Mouse (Mus musculus): ENCODE results near the gene March7. TPM values are rescaled to one million over a fixed set of nuclear protein-coding genes. Genes with fewer than 3 reads are reported as not detected.

Gene March7
- polyA plus RNA-seq, 1 experiment from 2014 or later: 63.3 TPM

DNA sequence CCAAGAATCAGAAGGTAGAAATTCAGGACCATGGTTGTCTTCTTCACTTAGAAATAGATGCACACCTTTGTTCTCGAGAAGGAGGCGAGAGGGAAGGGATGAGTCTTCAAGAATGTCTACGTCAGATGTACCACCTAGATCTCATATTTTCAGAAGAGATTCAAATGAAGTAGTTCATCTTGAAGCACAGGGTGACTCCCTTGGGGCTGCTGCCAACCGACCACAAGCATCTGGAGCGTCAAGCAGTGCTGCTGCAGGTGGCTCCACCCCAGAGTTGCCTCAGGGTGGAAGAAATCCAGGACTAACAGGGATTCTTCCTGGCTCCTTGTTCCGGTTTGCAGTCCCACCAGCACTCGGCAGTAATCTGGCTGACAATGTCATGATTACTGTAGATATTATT is 24.8 kb downstream of the March7 start:
- ChIA-PET CTCF (interaction anchor here (2.3 kb wide), 1 partner anchor 20 kb away, joined by 5 read pairs; no protein-coding TSS in a partner anchor), POLR2A (interaction anchor here (0.5 kb wide), 1 partner anchor 749 kb away, joined by 4 read pairs; no protein-coding TSS in a partner anchor)
- in situ Hi-C loops (cut with MboI; ENCODE audit: low pct_unique_long_range_greater_than_20kb): no loop called here
- DNase-seq (ENCODE audit: low read depth, low spot score) (no peak), ATAC-seq (no peak)
- TF ChIP-seq CTCF (IDR thresholded peaks at IDR 0.05): no peak
- no peaks in the 10 kb centered on the region for H3K27me3 ChIP-seq

DNA sequence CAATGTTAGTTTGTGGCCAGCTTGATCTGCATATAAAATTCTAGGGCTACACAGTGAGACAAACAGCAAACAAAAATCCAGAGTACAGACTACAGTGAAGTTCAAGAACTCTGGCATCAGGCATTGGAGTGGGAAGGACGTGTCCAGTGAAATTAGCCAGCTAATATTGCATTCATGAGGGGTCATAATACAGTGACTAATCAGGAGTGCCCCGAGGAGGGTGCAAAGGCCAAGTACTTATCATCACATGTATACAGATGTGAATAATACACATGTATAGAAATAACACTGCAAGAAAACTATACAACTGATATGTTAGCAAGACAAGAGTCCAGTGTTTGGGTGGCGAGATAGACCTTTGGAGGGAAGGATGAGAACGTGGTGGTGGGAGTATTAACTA is 43.1 kb downstream of the March7 start:
- POLR2A ChIA-PET: interaction anchor here (0.7 kb wide), 2 partner anchors 13 to 338 kb away, joined by 3 to 6 read pairs; no protein-coding TSS in a partner anchor

GRCm38 (mm10) chr2:60253506-60253905 is 43.8 kb downstream of the March7 start:
- in situ Hi-C loops (cut with MboI; ENCODE audit: low pct_unique_long_range_greater_than_20kb): no loop called here
- ChIA-PET POLR2A (no interaction called here), CTCF (interaction anchor here (1.6 kb wide), 1 partner anchor 11 kb away, joined by 4 read pairs; no protein-coding TSS in a partner anchor)
- ATAC-seq: no peak
- no peak for TF ChIP-seq CTCF (IDR thresholded peaks at IDR 0.05)
- no peaks in the 10 kb centered on the region for H3K27me3 ChIP-seq
- DNase-seq (ENCODE audit: low read depth, low spot score): no peak

More for the DNA sequence above, 43.1 kb downstream of the March7 start:
- no peak for TF ChIP-seq CTCF (IDR thresholded peaks at IDR 0.05)
- ATAC-seq (no peak), DNase-seq (ENCODE audit: low read depth, low spot score) (no peak)
- in situ Hi-C loops (cut with MboI; ENCODE audit: low pct_unique_long_range_greater_than_20kb): no loop called here
- CTCF ChIA-PET: interaction anchor here (1.6 kb wide), 1 partner anchor 11 kb away, joined by 4 read pairs; no protein-coding TSS in a partner anchor
- H3K27me3 ChIP-seq: no peaks in the 10 kb centered on the region

DNA sequence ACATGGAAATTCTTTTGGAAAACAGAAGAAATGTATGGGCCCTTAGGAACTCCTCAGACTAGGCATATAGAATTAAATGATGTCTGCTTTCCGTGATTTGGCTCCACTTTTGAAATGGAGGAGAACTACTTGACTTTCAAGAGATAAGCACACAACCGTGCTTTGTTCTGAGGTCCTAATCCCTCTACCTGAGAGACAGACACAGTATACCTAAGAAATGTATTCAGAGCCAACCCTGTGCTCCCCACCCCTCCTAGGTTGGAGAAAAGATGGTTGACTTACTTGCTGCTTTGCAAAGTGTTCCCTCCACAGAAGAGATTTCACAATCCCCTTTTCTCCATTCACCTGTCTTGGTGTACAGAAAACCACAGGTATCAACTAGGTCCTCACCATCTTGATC is 47.1 kb downstream of the March7 start:
- in situ Hi-C loops (cut with MboI; ENCODE audit: low pct_unique_long_range_greater_than_20kb): no loop called here
- ATAC-seq (no peak), DNase-seq (ENCODE audit: low read depth, low spot score) (no peak)
- no peak for TF ChIP-seq CTCF (IDR thresholded peaks at IDR 0.05)
- no peaks in the 10 kb centered on the region for H3K27me3 ChIP-seq
- POLR2A ChIA-PET: no interaction called here
- CTCF ChIA-PET: no interaction called here

- CTCF ChIA-PET: no interaction called here
- in situ Hi-C loops (cut with MboI; ENCODE audit: low pct_unique_long_range_greater_than_20kb): no loop called here
- no peaks in the 10 kb centered on the region for H3K27me3 ChIP-seq
- POLR2A ChIA-PET: no interaction called here
- ATAC-seq (no peak), DNase-seq (ENCODE audit: low read depth, low spot score) (no peak)
- no peak for TF ChIP-seq CTCF (IDR thresholded peaks at IDR 0.05)
Measured at GRCm38 (mm10) chr2:60259186-60259585, 49.5 kb downstream of the March7 start.

- POLR2A ChIA-PET: no interaction called here
- CTCF ChIA-PET: interaction anchor here (3.5 kb wide), 1 partner anchor 11 kb away, joined by 8 read pairs; no protein-coding TSS in a partner anchor
- TF ChIP-seq CTCF (IDR thresholded peaks at IDR 0.05): no peak
- no peak for ATAC-seq
- no peaks in the 10 kb centered on the region for H3K27me3 ChIP-seq
- in situ Hi-C loops (cut with MboI; ENCODE audit: low pct_unique_long_range_greater_than_20kb): no loop called here
- DNase-seq (ENCODE audit: low read depth, low spot score): no peak
Measured at GRCm38 (mm10) chr2:60260621-60261350, 51.1 kb downstream of the March7 start.

DNA sequence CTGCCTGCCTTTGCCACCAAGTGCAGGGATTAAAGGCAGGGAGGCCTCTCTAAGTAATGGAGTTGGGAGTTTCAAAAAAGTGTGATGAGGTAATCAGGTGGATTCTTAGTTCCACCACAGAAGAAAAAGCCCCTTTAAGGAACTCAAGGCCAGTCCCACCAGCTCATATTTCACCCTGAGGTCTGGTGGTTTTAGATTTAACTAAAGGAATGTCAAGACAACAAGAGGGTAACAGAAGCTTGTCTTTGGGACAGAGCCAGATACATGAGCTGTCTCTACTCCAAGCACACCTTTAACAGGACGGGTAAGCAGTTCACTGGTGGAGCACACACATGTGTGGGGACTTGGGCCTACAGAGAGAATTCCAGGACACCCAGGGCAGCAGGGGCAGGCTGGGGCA is 57.9 kb downstream of the March7 start:
- DNase-seq (ENCODE audit: low read depth, low spot score): peak; percentile 50
- ChIA-PET CTCF (no interaction called here), POLR2A (no interaction called here)
- ATAC-seq: peak; percentile 73
- H3K27me3 ChIP-seq: no peaks in the 10 kb centered on the region
- in situ Hi-C loops (cut with MboI; ENCODE audit: low pct_unique_long_range_greater_than_20kb): no loop called here
- TF ChIP-seq CTCF (IDR thresholded peaks at IDR 0.05): no peak

GRCm38 (mm10) chr2:60269856-60270479 is 60.3 kb downstream of the March7 start:
- H3K27me3 ChIP-seq: no peaks in the 10 kb centered on the region
- ChIA-PET CTCF (no interaction called here), POLR2A (no interaction called here)
- in situ Hi-C loops (cut with MboI; ENCODE audit: low pct_unique_long_range_greater_than_20kb): no loop called here
- ATAC-seq: no peak
- DNase-seq (ENCODE audit: low read depth, low spot score): no peak
- no peak for TF ChIP-seq CTCF (IDR thresholded peaks at IDR 0.05)

GRCm38 (mm10) chr2:60278627-60279026 is 68.9 kb downstream of the March7 start:
- in situ Hi-C loops (cut with MboI; ENCODE audit: low pct_unique_long_range_greater_than_20kb): no loop called here
- no peaks in the 10 kb centered on the region for H3K27me3 ChIP-seq
- POLR2A ChIA-PET: no interaction called here
- CTCF ChIA-PET: no interaction called here
- TF ChIP-seq CTCF (IDR thresholded peaks at IDR 0.05): no peak
- DNase-seq (ENCODE audit: low read depth, low spot score): no peak
- ATAC-seq: no peak

- no peaks in the 10 kb centered on the region for H3K27me3 ChIP-seq
- no peak for ATAC-seq
- DNase-seq (ENCODE audit: low read depth, low spot score): no peak
- in situ Hi-C loops (cut with MboI; ENCODE audit: low pct_unique_long_range_greater_than_20kb): no loop called here
- no peak for TF ChIP-seq CTCF (IDR thresholded peaks at IDR 0.05)
- CTCF ChIA-PET: no interaction called here
- POLR2A ChIA-PET: no interaction called here
Measured at GRCm38 (mm10) chr2:60282625-60283024, 72.9 kb downstream of the March7 start.

GRCm38 (mm10) chr2:60283208-60283750 is 73.6 kb downstream of the March7 start:
- H3K27me3 ChIP-seq: no peaks in the 10 kb centered on the region
- DNase-seq (ENCODE audit: low read depth, low spot score) (no peak), ATAC-seq (no peak)
- POLR2A ChIA-PET: no interaction called here
- TF ChIP-seq CTCF (IDR thresholded peaks at IDR 0.05): no peak
- in situ Hi-C loops (cut with MboI; ENCODE audit: low pct_unique_long_range_greater_than_20kb): no loop called here
- CTCF ChIA-PET: no interaction called here

All from Patski (cell line).